Mouse (Mus musculus) neural tube, embryonic 14.5 days (tissue): ENCODE results near the gene Cplx2. TPM values are rescaled to one million over a fixed set of nuclear protein-coding genes. Genes with fewer than 3 reads are reported as not detected.

Source experiments
- ATAC-seq: fragments of 200-750 bp; cut with Nextera tagmentation; 2 replicates; pipeline ENCODE4 v1.8.0; 2017; ENCODE audit warnings: low read depth, mild to moderate bottlenecking, moderate TSS enrichment, moderate library complexity
- H3K27ac ChIP-seq: fragments of 300-500 bp; sonication (generic); 2 replicates; pipeline ENCODE4 v1.5.1; 2014; ENCODE audit warnings: low read depth, mild to moderate bottlenecking, control low read depth, low read length, moderate library complexity, mixed read lengths
- H3K27me3 ChIP-seq: fragments of 300-500 bp; sonication (generic); 2 replicates; pipeline ENCODE4 v1.6.1; 2014; ENCODE audit warnings: low read length; ENCODE audit not compliant: control insufficient read depth, insufficient read depth
- H3K36me3 ChIP-seq: fragments of 300-500 bp; sonication (generic); 2 replicates; pipeline ENCODE4 v1.6.1; 2014; ENCODE audit warnings: low read length, mixed read lengths; ENCODE audit not compliant: control insufficient read depth, insufficient read depth
- H3K4me1 ChIP-seq: fragments of 300-500 bp; sonication (generic); 2 replicates; pipeline ENCODE4 v1.6.1; 2014; ENCODE audit warnings: low read length; ENCODE audit not compliant: control insufficient read depth, insufficient read depth
- H3K4me2 ChIP-seq: fragments of 300-500 bp; sonication (generic); 2 replicates; pipeline ENCODE4 v1.6.1; 2014; ENCODE audit warnings: mild to moderate bottlenecking, low read depth, low read length, control low read depth
- H3K4me3 ChIP-seq: fragments of 300-500 bp; sonication (generic); 2 replicates; pipeline ENCODE4 v1.5.1; 2014; ENCODE audit warnings: low read depth, low read length, control low read depth, mixed read lengths
- H3K9ac ChIP-seq: fragments of 300-500 bp; sonication (generic); replicated peaks from 2 replicates; pipeline ENCODE4 v1.6.1; 2014; ENCODE audit warnings: low read depth, mild to moderate bottlenecking, control low read depth, low read length, mixed read lengths
- H3K9me3 ChIP-seq: fragments of 300-500 bp; sonication (generic); 2 replicates; pipeline ENCODE4 v1.6.1; 2016; ENCODE audit warnings: low read length; ENCODE audit not compliant: control insufficient read depth
- WGBS: fragments of 180-500 bp; shearing (Covaris S2); extraction: QIAGEN DNeasy Blood & Tissue Kit; methylation state at CpG from one replicate; pipeline ENCODE4 v1.1.7; 2014; 5-methylcytosine and 5-hydroxymethylcytosine counted together
- polyA plus RNA-seq: library from polyadenylated mRNA; unstranded; fragments of >200 nt; fragmentation: Nextera tagmentation; extraction: Ambion mirVana; gene quantifications from 2 replicates; pipeline ENCODE4 v1.2.1, GENCODE M21; 2014

Gene Cplx2
- 23.6 and 24.1 TPM in 2 replicates for polyA plus RNA-seq

- Histone ChIP-seq H3K9me3 (no peaks in the 10 kb centered on the region), H3K9ac (peak within 1 kb of the TSS; percentile 50), H3K27me3 (no peaks in the 10 kb centered on the region), H3K27ac (peak within 1 kb of the TSS; percentile 62), H3K36me3 (no peaks in the 10 kb centered on the region), H3K4me1 (peaks cover 12% of the 10 kb centered on the region; the same call in 1 of the 2 replicates), H3K4me2 (peak within 1 kb of the TSS; percentile 74), H3K4me3 (peak within 1 kb of the TSS; percentile 36)
- no peak; the same call in 1 of the 2 replicates for ATAC-seq
- WGBS: 2% methylated on average over 7 of the region's 7 CpGs
Observed at GRCm38 (mm10) chr13:54371049-54371386, at the start of gene Cplx2. Gene Cplx2 (plus strand): TSS chr13:54371349.

- no peaks in the 10 kb centered on the region for H3K27me3 ChIP-seq
- H3K9me3 ChIP-seq: no peaks in the 10 kb centered on the region
- no peak overlapping the region; the same call in 1 of the 2 replicates for H3K27ac ChIP-seq
- no peak overlapping the region for H3K4me2 ChIP-seq
- ATAC-seq: no peak
- H3K9ac ChIP-seq: no peak overlapping the region
- H3K4me3 ChIP-seq: no peak overlapping the region
- 17% methylated on average over 19 of the region's 19 CpGs for WGBS
- no peaks in the 10 kb centered on the region for H3K36me3 ChIP-seq
- peaks cover 10% of the 10 kb centered on the region; the same call in 1 of the 2 replicates for H3K4me1 ChIP-seq
Observed at GRCm38 (mm10) chr13:54322396-54323306, 48.5 kb upstream of the Cplx2 start.

GRCm38 (mm10) chr13:54323307-54324165, 47.6 kb upstream of the Cplx2 start:
- Histone ChIP-seq H3K9ac (no peak overlapping the region), H3K27ac (peak overlapping the region; percentile 3; the same call in 1 of the 2 replicates), H3K4me2 (no peak overlapping the region), H3K36me3 (no peaks in the 10 kb centered on the region), H3K4me3 (no peak overlapping the region), H3K4me1 (peaks cover 15% of the 10 kb centered on the region; the same call in 1 of the 2 replicates), H3K9me3 (no peaks in the 10 kb centered on the region), H3K27me3 (no peaks in the 10 kb centered on the region)
- ATAC-seq: no peak
- WGBS: 66% methylated on average over 13 of the region's 13 CpGs

- Histone ChIP-seq H3K4me1 (peaks cover 19% of the 10 kb centered on the region; the same call in 1 of the 2 replicates), H3K9me3 (no peaks in the 10 kb centered on the region), H3K4me2 (no peak overlapping the region), H3K27ac (peak overlapping the region; percentile 3; the same call in 1 of the 2 replicates), H3K4me3 (no peak overlapping the region), H3K27me3 (no peaks in the 10 kb centered on the region), H3K9ac (no peak overlapping the region), H3K36me3 (no peaks in the 10 kb centered on the region)
- ATAC-seq: no peak
- WGBS: 31% methylated on average over 2 of the region's 2 CpGs
Observed at GRCm38 (mm10) chr13:54324178-54324577, 47.0 kb upstream of the Cplx2 start.

GRCm38 (mm10) chr13:54325814-54326213, 45.3 kb upstream of the Cplx2 start:
- H3K36me3 ChIP-seq: no peaks in the 10 kb centered on the region
- peak; percentile 67 for ATAC-seq
- H3K4me1 ChIP-seq: peaks cover 21% of the 10 kb centered on the region; the same call in 1 of the 2 replicates
- no peak overlapping the region for H3K4me3 ChIP-seq
- H3K4me2 ChIP-seq: no peak overlapping the region
- no peaks in the 10 kb centered on the region for H3K27me3 ChIP-seq
- no peaks in the 10 kb centered on the region for H3K9me3 ChIP-seq
- H3K9ac ChIP-seq: no peak overlapping the region
- WGBS: 33% methylated on average over 7 of the region's 7 CpGs
- no peak overlapping the region for H3K27ac ChIP-seq

GRCm38 (mm10) chr13:54326686-54327447, 44.3 kb upstream of the Cplx2 start:
- no peak overlapping the region for H3K9ac ChIP-seq
- H3K4me1 ChIP-seq: peaks cover 24% of the 10 kb centered on the region; the same call in 1 of the 2 replicates
- no peaks in the 10 kb centered on the region for H3K27me3 ChIP-seq
- ATAC-seq: no peak
- H3K4me2 ChIP-seq: no peak overlapping the region
- H3K36me3 ChIP-seq: no peaks in the 10 kb centered on the region
- H3K4me3 ChIP-seq: no peak overlapping the region
- H3K27ac ChIP-seq: no peak overlapping the region
- H3K9me3 ChIP-seq: no peaks in the 10 kb centered on the region
- 93% methylated on average over 6 of the region's 6 CpGs for WGBS

- no peak overlapping the region for H3K27ac ChIP-seq
- WGBS: 38% methylated on average over 1 of the region's 1 CpGs
- H3K4me1 ChIP-seq: peaks cover 24% of the 10 kb centered on the region; the same call in 1 of the 2 replicates
- no peak overlapping the region for H3K4me2 ChIP-seq
- H3K36me3 ChIP-seq: no peaks in the 10 kb centered on the region
- no peaks in the 10 kb centered on the region for H3K9me3 ChIP-seq
- no peak overlapping the region for H3K4me3 ChIP-seq
- ATAC-seq: no peak
- no peak overlapping the region for H3K9ac ChIP-seq
- H3K27me3 ChIP-seq: no peaks in the 10 kb centered on the region
Observed at GRCm38 (mm10) chr13:54328029-54328428, 43.1 kb upstream of the Cplx2 start.

GRCm38 (mm10) chr13:54328954-54329490, 42.1 kb upstream of the Cplx2 start:
- Histone ChIP-seq H3K36me3 (no peaks in the 10 kb centered on the region), H3K9ac (no peak overlapping the region), H3K9me3 (no peaks in the 10 kb centered on the region), H3K27ac (no peak overlapping the region), H3K27me3 (no peaks in the 10 kb centered on the region), H3K4me1 (peaks cover 24% of the 10 kb centered on the region; the same call in 1 of the 2 replicates), H3K4me2 (no peak overlapping the region), H3K4me3 (no peak overlapping the region)
- 11% methylated on average over 8 of the region's 8 CpGs for WGBS
- ATAC-seq: no peak
